Mouse (Mus musculus) liver, embryonic 13.5 days (tissue): ENCODE results near the gene Lipk. TPM values are rescaled to one million over a fixed set of nuclear protein-coding genes. Genes with fewer than 3 reads are reported as not detected.

Experiments
- ATAC-seq: fragments of 200-750 bp; cut with Nextera tagmentation; 2 replicates; pipeline ENCODE4 v1.8.0; 2017; ENCODE audit warnings: low read depth, mild to moderate bottlenecking, moderate number of reproducible peaks, moderate library complexity
- DNase-seq: peaks from one replicate; pipeline ENCODE4 v3.0.0; 2022
- H3K27ac ChIP-seq: fragments of 300-500 bp; sonication (generic); 2 replicates; pipeline ENCODE4 v1.5.1; 2015; ENCODE audit warnings: moderate library complexity, mild to moderate bottlenecking, inconsistent platforms
- H3K27me3 ChIP-seq: fragments of 300-500 bp; sonication (generic); 2 replicates; pipeline ENCODE4 v1.6.1; 2015; ENCODE audit warnings: mild to moderate bottlenecking, inconsistent platforms
- H3K36me3 ChIP-seq: fragments of 300-500 bp; sonication (generic); 2 replicates; pipeline ENCODE4 v1.6.1; 2015; ENCODE audit warnings: mild to moderate bottlenecking, inconsistent platforms
- H3K4me1 ChIP-seq: fragments of 300-500 bp; sonication (generic); replicated peaks from 2 replicates; pipeline ENCODE4 v1.6.1; 2015; ENCODE audit warnings: inconsistent platforms
- H3K4me2 ChIP-seq: fragments of 300-500 bp; sonication (generic); 2 replicates; pipeline ENCODE4 v1.6.1; 2015; ENCODE audit warnings: inconsistent platforms, mild to moderate bottlenecking, moderate library complexity
- H3K4me3 ChIP-seq: fragments of 300-500 bp; sonication (generic); replicated peaks from 2 replicates; pipeline ENCODE4 v1.5.1; 2015; ENCODE audit warnings: mild to moderate bottlenecking, inconsistent platforms
- H3K9ac ChIP-seq: fragments of 300-500 bp; sonication (generic); 2 replicates; pipeline ENCODE4 v1.6.1; 2015; ENCODE audit warnings: mild to moderate bottlenecking, inconsistent platforms
- H3K9me3 ChIP-seq: fragments of 300-500 bp; sonication (generic); replicated peaks from 2 replicates; pipeline ENCODE4 v1.6.1; 2016; ENCODE audit warnings: inconsistent platforms
- WGBS: fragments of 180-500 bp; shearing (Covaris S2); methylation state at CpG from one replicate; pipeline ENCODE4 v1.1.7; 2015; ENCODE audit not compliant: insufficient replicate concordance; 5-methylcytosine and 5-hydroxymethylcytosine counted together
- polyA plus RNA-seq: library from polyadenylated mRNA; unstranded; fragments of >200 nt; fragmentation: Nextera tagmentation; extraction: Ambion mirVana; gene quantifications from 2 replicates; pipeline ENCODE4 v1.2.1, GENCODE M21; 2015

The Lipk gene
- not detected in 2 replicates for polyA plus RNA-seq

DNA sequence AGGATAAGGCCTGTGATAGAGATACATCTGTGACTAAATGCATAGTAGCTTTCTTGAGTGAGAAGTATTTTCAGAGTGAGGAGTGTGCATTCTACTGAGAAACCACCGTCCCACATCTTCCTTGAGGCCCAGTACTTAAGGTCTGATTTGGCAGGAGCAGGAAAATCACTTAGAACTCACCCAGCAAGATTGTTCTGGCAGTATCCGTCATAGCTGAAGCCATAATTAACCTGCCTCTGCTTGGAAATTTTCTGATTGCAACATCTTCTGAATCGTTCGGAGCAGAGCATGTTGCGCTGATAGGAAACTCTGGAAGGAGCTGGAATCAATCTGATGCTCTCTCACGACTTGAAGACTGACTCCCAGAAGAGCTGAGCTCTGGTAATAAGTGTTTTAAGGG lies at the start of gene Lipk:
Gene Lipk (plus strand): TSS at position 289 of the 400 bp plus-strand sequence.
- 62% methylated on average over 6 of the region's 6 CpGs for WGBS
- Histone ChIP-seq H3K4me2 (no peak within 1 kb of the TSS), H3K4me1 (no peaks in the 10 kb centered on the region), H3K27me3 (no peaks in the 10 kb centered on the region), H3K9ac (no peak within 1 kb of the TSS), H3K9me3 (no peaks in the 10 kb centered on the region), H3K27ac (no peak within 1 kb of the TSS), H3K36me3 (no peaks in the 10 kb centered on the region), H3K4me3 (no peak within 1 kb of the TSS)
- no peak for ATAC-seq
- no peak for DNase-seq

DNA sequence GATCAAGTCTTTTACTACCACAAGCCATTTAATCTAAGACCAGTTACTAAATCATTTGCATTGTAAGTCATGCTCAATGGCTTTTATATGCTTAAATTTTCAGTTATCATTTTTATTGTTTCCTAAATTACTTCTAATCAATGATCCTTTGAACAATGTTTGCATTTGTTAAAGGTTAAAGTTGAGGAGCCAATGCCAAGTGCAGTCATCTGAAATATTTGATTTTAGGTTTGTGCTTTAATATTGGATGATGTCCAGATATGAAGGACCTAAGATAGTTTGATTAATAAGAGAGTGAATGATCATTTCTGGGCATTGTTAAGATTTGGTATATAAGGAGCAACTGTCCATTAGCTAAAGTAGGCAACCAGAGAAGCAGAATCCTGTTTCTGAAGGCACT lies 47.2 kb upstream of the Lipk start, which contains the start of gene Lipf:
Gene Lipf (plus strand): TSS at position 301 of the 400 bp plus-strand sequence.
- H3K4me3 ChIP-seq: no peak within 1 kb of the TSS
- ATAC-seq: no peak
- H3K27ac ChIP-seq: no peak within 1 kb of the TSS
- no peak within 1 kb of the TSS for H3K4me2 ChIP-seq
- no peaks in the 10 kb centered on the region for H3K27me3 ChIP-seq
- no peaks in the 10 kb centered on the region for H3K9me3 ChIP-seq
- no peak within 1 kb of the TSS for H3K9ac ChIP-seq
- no peaks in the 10 kb centered on the region for H3K4me1 ChIP-seq
- DNase-seq: no peak
- H3K36me3 ChIP-seq: no peaks in the 10 kb centered on the region

DNA sequence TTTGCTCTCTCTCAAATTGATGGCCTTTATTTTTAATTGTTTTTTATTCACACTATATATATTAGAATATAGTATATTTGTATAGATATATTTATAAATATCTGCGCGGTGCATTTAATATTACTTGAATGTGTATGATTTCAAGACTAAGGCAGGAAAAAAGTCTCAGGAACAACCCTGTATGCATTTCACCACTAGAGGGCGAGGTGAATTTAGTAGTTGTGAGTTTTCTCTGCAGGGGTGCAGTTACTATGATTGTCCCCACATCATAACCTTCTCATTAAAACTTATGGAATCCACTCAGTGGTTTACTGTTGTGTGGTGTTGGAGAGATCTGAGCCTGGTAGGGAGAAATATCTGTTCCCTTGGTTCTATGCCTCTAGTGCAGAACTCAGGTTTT lies 29.1 kb upstream of the Lipk start:
- Histone ChIP-seq H3K27ac (no peak overlapping the region), H3K4me1 (no peaks in the 10 kb centered on the region), H3K4me3 (no peak overlapping the region), H3K9ac (no peak overlapping the region), H3K4me2 (no peak overlapping the region), H3K27me3 (no peaks in the 10 kb centered on the region), H3K36me3 (no peaks in the 10 kb centered on the region), H3K9me3 (no peaks in the 10 kb centered on the region)
- ATAC-seq: no peak
- no peak for DNase-seq
- WGBS: 39% methylated on average over 3 of the region's 3 CpGs

DNA sequence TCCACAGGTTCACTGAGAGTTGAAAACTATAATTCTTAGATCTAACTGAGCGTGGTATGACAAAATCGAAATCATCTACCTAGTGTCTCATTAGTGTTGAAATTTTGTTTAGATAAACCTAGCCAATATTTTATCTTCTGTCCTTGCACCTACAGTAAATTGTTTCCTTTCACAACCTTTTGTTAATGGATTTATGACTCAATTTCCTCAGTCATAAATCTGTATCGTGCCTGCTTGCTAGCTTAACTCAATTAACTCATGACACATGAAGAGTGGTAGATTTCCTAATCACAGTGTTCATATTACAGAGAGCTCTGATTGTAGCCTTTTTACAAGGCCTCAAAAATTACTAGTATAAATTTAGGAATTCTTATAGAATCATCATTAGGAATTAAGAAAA lies 25.0 kb upstream of the Lipk start:
- no peaks in the 10 kb centered on the region for H3K9me3 ChIP-seq
- 58% methylated on average over 3 of the region's 3 CpGs for WGBS
- DNase-seq: no peak
- ATAC-seq: no peak
- no peaks in the 10 kb centered on the region for H3K27me3 ChIP-seq
- H3K4me3 ChIP-seq: no peak overlapping the region
- H3K4me2 ChIP-seq: no peak overlapping the region
- H3K36me3 ChIP-seq: no peaks in the 10 kb centered on the region
- no peak overlapping the region for H3K27ac ChIP-seq
- no peak overlapping the region for H3K9ac ChIP-seq
- H3K4me1 ChIP-seq: no peaks in the 10 kb centered on the region

DNA sequence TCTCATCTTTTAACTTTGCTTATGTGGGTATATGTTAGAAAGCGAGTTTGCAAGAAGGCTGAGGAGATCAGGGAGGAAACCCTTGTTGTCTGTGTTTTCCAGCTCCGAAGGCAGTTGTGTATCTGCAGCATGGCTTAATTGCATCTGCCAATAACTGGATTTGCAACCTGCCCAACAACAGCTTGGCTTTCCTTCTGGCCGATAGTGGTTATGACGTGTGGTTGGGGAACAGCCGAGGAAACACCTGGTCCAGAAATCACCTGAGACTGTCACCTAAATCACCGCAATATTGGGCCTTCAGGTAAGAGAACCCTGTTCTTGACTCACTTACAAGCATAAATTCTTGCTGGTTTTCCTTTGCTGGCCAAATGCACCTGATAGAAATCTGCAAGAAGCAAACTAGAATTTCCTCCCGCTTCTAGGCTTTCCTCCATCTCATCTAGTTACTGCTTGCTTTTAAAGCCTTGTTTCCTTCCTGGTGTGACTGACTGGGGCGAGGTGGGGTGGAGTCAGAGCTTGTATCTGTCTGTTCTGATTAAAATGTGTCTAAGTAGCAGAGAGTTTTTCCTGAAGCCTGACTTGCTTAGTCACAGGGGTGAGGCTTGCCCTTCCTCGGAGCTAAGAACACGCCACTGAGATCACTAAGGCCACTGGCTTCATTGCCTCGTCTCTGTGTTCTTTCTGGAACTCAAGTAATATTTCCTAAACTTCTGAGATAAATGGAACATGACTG lies 13.5 kb downstream of the Lipk start:
- H3K27ac ChIP-seq: no peak overlapping the region
- H3K36me3 ChIP-seq: no peaks in the 10 kb centered on the region
- DNase-seq: no peak
- no peaks in the 10 kb centered on the region for H3K9me3 ChIP-seq
- ATAC-seq: no peak
- 64% methylated on average over 11 of the region's 11 CpGs for WGBS
- H3K4me1 ChIP-seq: no peaks in the 10 kb centered on the region
- H3K4me2 ChIP-seq: no peak overlapping the region
- H3K27me3 ChIP-seq: no peaks in the 10 kb centered on the region
- no peak overlapping the region for H3K9ac ChIP-seq
- no peak overlapping the region for H3K4me3 ChIP-seq

DNA sequence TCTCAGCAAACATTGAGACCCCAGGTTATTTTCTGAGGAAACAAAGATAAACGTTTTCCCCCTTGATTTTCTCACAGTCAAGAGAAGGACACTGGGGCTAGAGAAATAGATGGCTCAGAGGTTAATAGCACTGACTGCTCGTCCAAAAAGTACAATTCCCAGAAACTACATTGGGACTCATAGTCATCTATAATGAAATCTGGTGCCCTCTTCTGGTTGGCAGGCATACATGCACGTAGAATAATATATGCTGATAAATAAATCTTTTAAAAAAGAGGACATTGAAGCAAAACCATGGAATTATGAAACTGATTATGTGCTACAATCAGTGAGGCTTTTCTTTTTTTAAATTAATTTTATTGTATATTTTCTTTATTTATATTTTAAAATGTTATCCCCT lies 14.7 kb downstream of the Lipk start:
- H3K36me3 ChIP-seq: no peaks in the 10 kb centered on the region
- WGBS: 27% methylated on average over 3 of the region's 3 CpGs
- no peaks in the 10 kb centered on the region for H3K4me1 ChIP-seq
- no peaks in the 10 kb centered on the region for H3K27me3 ChIP-seq
- H3K4me3 ChIP-seq: no peak overlapping the region
- H3K4me2 ChIP-seq: no peak overlapping the region
- H3K9ac ChIP-seq: no peak overlapping the region
- no peaks in the 10 kb centered on the region for H3K9me3 ChIP-seq
- no peak for ATAC-seq
- no peak overlapping the region for H3K27ac ChIP-seq
- DNase-seq: no peak

DNA sequence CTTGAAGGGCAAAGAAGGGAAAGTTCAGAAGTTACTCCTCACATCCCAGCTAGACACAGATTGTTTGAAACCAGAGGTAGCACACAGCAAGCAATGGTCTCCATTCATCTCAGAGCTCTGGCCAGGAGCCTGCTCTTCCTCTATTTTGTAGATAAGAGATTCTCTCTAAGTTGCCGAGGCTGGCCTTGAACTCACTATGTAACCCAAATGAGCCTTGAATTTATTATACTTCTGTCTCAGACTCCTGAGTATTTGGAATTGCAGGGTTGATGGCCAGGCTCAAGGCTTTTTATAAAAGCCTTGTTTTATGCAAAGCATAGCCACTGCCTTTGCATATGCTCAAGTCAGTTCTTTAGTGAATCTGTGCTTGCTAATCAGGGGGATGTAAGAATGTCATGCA lies 31.6 kb downstream of the Lipk start:
- Histone ChIP-seq H3K27ac (no peak overlapping the region), H3K4me3 (no peak overlapping the region), H3K36me3 (no peaks in the 10 kb centered on the region), H3K27me3 (no peaks in the 10 kb centered on the region), H3K9ac (no peak overlapping the region), H3K4me1 (no peaks in the 10 kb centered on the region), H3K4me2 (no peak overlapping the region), H3K9me3 (no peaks in the 10 kb centered on the region)
- no peak for DNase-seq
- no peak for ATAC-seq
- 50% methylated on average over 1 of the region's 1 CpGs for WGBS

DNA sequence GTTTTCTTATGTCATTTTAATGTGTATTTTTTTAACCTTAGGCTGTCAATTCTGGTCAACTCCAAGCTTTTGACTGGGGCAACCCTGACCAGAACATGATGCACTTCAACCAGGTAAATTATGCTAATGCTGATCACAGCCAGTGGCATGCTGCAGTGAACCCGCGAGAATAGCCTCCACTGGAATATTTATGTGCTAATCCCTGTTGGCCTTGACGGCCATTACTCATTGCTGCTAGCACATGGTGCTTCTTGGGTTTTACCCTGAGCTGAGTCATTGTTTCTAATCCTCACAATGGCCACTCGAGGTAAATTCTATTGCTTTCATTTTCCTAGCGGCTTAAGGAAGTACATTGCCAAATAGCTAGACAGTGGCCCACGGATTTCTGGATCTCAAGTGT lies 34.9 kb downstream of the Lipk start:
- H3K36me3 ChIP-seq: no peaks in the 10 kb centered on the region
- H3K4me3 ChIP-seq: no peak overlapping the region
- 55% methylated on average over 6 of the region's 6 CpGs for WGBS
- no peak overlapping the region for H3K4me2 ChIP-seq
- no peak overlapping the region for H3K27ac ChIP-seq
- no peaks in the 10 kb centered on the region for H3K9me3 ChIP-seq
- no peaks in the 10 kb centered on the region for H3K27me3 ChIP-seq
- no peak overlapping the region for H3K9ac ChIP-seq
- no peak for DNase-seq
- no peaks in the 10 kb centered on the region for H3K4me1 ChIP-seq
- ATAC-seq: no peak

DNA sequence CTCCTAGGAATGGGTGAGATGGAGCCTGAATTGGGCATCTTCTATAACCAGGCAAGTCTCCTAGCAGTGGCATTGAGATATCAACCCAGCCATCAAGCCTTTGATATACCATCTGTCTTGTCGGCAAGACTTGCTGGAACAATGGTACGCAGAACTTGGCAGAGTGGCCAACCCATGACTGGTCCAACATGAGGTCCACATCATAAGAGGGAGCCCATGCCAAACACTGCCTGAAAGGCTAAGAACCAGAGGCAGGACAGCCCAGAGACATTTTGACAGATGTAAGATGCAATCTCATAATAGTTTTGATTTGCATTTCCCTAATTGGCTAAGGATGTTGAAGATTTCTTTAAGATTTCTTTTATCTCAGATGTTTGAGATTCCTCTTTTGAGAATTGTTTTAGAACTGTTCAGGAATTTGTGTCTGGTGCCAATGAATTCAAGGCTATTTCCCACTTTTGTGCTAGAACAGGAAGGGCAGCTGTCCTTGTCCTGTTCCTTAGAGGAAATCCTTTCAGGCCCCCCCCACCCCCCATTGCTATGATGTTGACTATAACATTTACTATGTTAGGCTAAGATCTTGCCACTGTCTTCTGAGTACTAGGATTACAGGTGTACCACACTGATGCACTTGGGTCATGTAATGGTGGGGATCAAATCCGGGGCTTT lies 41.4 kb downstream of the Lipk start:
- Histone ChIP-seq H3K36me3 (no peaks in the 10 kb centered on the region), H3K9me3 (no peaks in the 10 kb centered on the region), H3K27ac (no peak overlapping the region), H3K9ac (no peak overlapping the region), H3K4me3 (no peak overlapping the region), H3K4me2 (no peak overlapping the region), H3K4me1 (no peaks in the 10 kb centered on the region), H3K27me3 (no peaks in the 10 kb centered on the region)
- 69% methylated on average over 3 of the region's 3 CpGs for whole genome bisulfite sequencing
- ATAC-seq: no peak
- DNase-seq: no peak

DNA sequence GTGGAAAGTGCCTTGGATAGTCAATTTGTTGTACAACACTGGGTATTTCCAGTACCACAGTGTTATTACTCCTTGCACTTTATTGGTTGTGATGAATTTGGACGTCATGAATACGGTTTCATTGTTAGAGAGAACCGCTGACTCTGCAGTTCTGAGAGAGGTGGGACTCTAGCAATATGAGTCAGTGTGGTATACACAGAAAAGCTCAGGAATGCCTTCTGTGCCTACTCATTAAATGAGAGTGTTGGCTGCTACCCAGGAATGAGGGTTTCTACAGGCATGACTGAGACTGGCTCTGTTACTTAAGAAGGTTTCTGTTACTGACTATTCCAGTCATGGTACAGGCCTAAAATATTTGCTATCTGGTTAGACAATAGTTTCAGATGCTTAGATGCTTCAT lies 43.4 kb downstream of the Lipk start:
- ATAC-seq (no peak), DNase-seq (no peak)
- WGBS: 70% methylated on average over 3 of the region's 3 CpGs
- no peaks in the 10 kb centered on the region for H3K4me1 ChIP-seq
- H3K9ac ChIP-seq: no peak overlapping the region
- no peaks in the 10 kb centered on the region for H3K27me3 ChIP-seq
- H3K4me2 ChIP-seq: no peak overlapping the region
- H3K9me3 ChIP-seq: no peaks in the 10 kb centered on the region
- H3K4me3 ChIP-seq: no peak overlapping the region
- H3K36me3 ChIP-seq: no peaks in the 10 kb centered on the region
- no peak overlapping the region for H3K27ac ChIP-seq

DNA sequence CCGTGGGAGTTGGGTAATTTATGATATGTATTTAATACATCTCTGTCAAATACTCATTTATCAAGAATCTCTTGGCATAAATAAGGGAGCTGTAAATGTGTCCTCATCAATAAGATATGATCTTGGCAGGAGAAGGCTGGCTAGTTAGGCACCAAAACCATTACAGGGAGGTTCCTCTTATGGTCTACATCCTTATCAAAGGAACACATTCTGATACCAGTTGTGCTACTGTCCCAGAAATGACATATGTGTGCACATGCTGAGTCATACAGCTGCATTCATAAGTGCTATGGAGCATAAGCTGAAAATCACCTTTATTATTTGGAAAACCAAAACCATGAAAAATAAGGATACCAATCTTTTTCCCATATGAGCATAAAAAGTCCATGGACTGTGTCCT lies 55.5 kb downstream of the Lipk start:
- Histone ChIP-seq H3K36me3 (no peaks in the 10 kb centered on the region), H3K4me2 (no peak overlapping the region), H3K9me3 (no peaks in the 10 kb centered on the region), H3K27ac (no peak overlapping the region), H3K9ac (no peak overlapping the region), H3K4me1 (no peaks in the 10 kb centered on the region), H3K27me3 (no peaks in the 10 kb centered on the region), H3K4me3 (no peak overlapping the region)
- no peak for ATAC-seq
- WGBS: 37% methylated on average over 1 of the region's 1 CpGs
- DNase-seq: no peak

DNA sequence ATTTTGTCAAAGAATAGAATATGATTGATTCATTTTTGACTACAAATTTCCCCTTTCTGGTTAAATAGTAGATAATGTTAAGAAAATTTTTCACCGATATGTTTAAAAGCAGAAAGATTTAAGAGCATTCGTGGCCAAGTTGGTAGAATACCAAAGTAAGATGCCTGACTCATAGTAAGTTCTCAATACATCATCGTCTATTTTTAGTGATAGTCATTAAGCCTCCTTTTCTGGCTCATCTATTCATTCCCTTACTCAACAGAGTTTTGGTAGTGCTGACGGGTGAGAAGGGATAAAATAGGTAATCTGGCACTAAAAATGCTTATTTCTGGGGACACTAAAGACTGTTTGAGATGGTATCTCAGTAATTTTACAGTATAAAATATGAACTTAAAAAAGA lies 56.0 kb downstream of the Lipk start:
- 61% methylated on average over 4 of the region's 4 CpGs for WGBS
- H3K9ac ChIP-seq: no peak overlapping the region
- no peak overlapping the region for H3K4me2 ChIP-seq
- H3K4me3 ChIP-seq: no peak overlapping the region
- DNase-seq: no peak
- no peak for ATAC-seq
- H3K27me3 ChIP-seq: no peaks in the 10 kb centered on the region
- H3K4me1 ChIP-seq: no peaks in the 10 kb centered on the region
- no peaks in the 10 kb centered on the region for H3K36me3 ChIP-seq
- no peak overlapping the region for H3K27ac ChIP-seq
- H3K9me3 ChIP-seq: no peaks in the 10 kb centered on the region
